Mouse (Mus musculus): ENCODE results near the gene Gm49711.

Gene Gm49711

GRCm38 (mm10) chr16:92117337-92118209 is 59.5 kb downstream of the Gm49711 start:
- in situ Hi-C loops (cut with MboI; ENCODE audit: low sequenced_read_pairs) = no loop called here

- in situ Hi-C loops (cut with MboI; ENCODE audit: low sequenced_read_pairs) = no loop called here
Observed at GRCm38 (mm10) chr16:92119013-92119515, 60.9 kb downstream of the Gm49711 start.

GRCm38 (mm10) chr16:92120899-92121531 is 62.9 kb downstream of the Gm49711 start:
- in situ Hi-C loops (cut with MboI; ENCODE audit: low sequenced_read_pairs) = no loop called here

GRCm38 (mm10) chr16:92127226-92127625 is 69.1 kb downstream of the Gm49711 start:
- in situ Hi-C loops (cut with MboI; ENCODE audit: low sequenced_read_pairs) = no loop called here

GRCm38 (mm10) chr16:92127666-92128065 is 69.5 kb downstream of the Gm49711 start:
- in situ Hi-C loops (cut with MboI; ENCODE audit: low sequenced_read_pairs) = no loop called here

- in situ Hi-C loops (cut with MboI; ENCODE audit: low sequenced_read_pairs) = no loop called here
Observed at GRCm38 (mm10) chr16:92129843-92130242, 71.7 kb downstream of the Gm49711 start.

GRCm38 (mm10) chr16:92132511-92132910 is 74.4 kb downstream of the Gm49711 start:
- in situ Hi-C loops (cut with MboI; ENCODE audit: low sequenced_read_pairs) = no loop called here

GRCm38 (mm10) chr16:92134148-92134764 is 76.1 kb downstream of the Gm49711 start:
- in situ Hi-C loops (cut with MboI; ENCODE audit: low sequenced_read_pairs) = no loop called here

- in situ Hi-C loops (cut with MboI; ENCODE audit: low sequenced_read_pairs) = no loop called here
Observed at GRCm38 (mm10) chr16:92136275-92136674, 78.2 kb downstream of the Gm49711 start.

- in situ Hi-C loops (cut with MboI; ENCODE audit: low sequenced_read_pairs) = no loop called here
Observed at GRCm38 (mm10) chr16:92139386-92140261, 81.5 kb downstream of the Gm49711 start.

- in situ Hi-C loops (cut with MboI; ENCODE audit: low sequenced_read_pairs) = no loop called here
Observed at GRCm38 (mm10) chr16:92140328-92140727, 82.2 kb downstream of the Gm49711 start.

- in situ Hi-C loops (cut with MboI; ENCODE audit: low sequenced_read_pairs) = no loop called here
Observed at GRCm38 (mm10) chr16:92141021-92141420, 82.9 kb downstream of the Gm49711 start.

GRCm38 (mm10) chr16:92142426-92143012 is 84.4 kb downstream of the Gm49711 start:
- in situ Hi-C loops (cut with MboI; ENCODE audit: low sequenced_read_pairs) = no loop called here

GRCm38 (mm10) chr16:92147631-92148366 is 89.7 kb downstream of the Gm49711 start:
- in situ Hi-C loops (cut with MboI; ENCODE audit: low sequenced_read_pairs) = no loop called here

- in situ Hi-C loops (cut with MboI; ENCODE audit: low sequenced_read_pairs) = no loop called here
Observed at GRCm38 (mm10) chr16:92148367-92148728, 90.2 kb downstream of the Gm49711 start.

GRCm38 (mm10) chr16:92150975-92151374 is 92.9 kb downstream of the Gm49711 start:
- in situ Hi-C loops (cut with MboI; ENCODE audit: low sequenced_read_pairs) = no loop called here

GRCm38 (mm10) chr16:92158021-92158455 is 99.9 kb downstream of the Gm49711 start:
- in situ Hi-C loops (cut with MboI; ENCODE audit: low sequenced_read_pairs) = no loop called here

- in situ Hi-C loops (cut with MboI; ENCODE audit: low sequenced_read_pairs) = no loop called here
Observed at GRCm38 (mm10) chr16:92158461-92159091, 100.5 kb downstream of the Gm49711 start.

- in situ Hi-C loops (cut with MboI; ENCODE audit: low sequenced_read_pairs) = no loop called here
Observed at GRCm38 (mm10) chr16:92159114-92159513, 101.0 kb downstream of the Gm49711 start.

Data from CH12F3 (cell line).